Mouse (Mus musculus): ENCODE measurements around the gene Ptch2. TPM values are rescaled to one million over a fixed set of nuclear protein-coding genes. Genes with fewer than 3 reads are reported as not detected.

Gene Ptch2
- total and polyA plus RNA-seq, 3 experiments, result 0.33 TPM; not detected in 2

DNA sequence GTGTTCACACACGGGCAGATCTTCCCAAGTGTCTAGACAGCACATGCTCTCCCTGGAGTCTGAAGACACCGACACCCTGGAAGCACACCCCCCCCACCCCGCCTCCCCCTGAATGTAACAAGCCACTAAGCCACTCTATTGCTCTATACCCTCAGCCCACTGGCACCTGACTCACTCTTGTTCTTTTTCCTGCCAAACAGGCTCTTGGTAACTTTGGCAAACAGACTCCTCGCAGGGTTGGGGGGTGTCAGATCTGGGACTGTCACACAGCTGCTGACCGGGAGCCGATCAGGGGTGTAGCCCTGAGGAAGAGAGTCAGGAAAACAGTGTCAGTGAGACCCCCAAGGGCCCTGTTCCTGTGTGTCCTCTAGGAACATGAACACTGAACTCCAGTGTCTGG, 35.3 kb downstream of the Ptch2 start:
- H3K9me3 ChIP-seq (replicated peaks; ENCODE audit: insufficient read depth, low read length), result no peaks in the 10 kb centered on the region
- H3K4me1 ChIP-seq (ENCODE audit: control insufficient read depth in 1 of 2, insufficient read depth in 2 of 2, low read length in 2 of 2), result peaks cover 5 to 29% of the 10 kb centered on the region in 2 experiments
- H3K9ac ChIP-seq (ENCODE audit: control insufficient read depth, low read depth, low read length, poor library complexity, severe bottlenecking), result no peak overlapping the region
- H3K4me3 ChIP-seq (ENCODE audit: control insufficient read depth in 1 of 2, insufficient read depth in 1 of 2, low read depth in 2 of 2, low read length in 2 of 2), result no peak overlapping the region
- peaks cover 9% of the 10 kb centered on the region for H3K79me2 ChIP-seq (ENCODE audit: control insufficient read depth, insufficient read depth, low read length, poor library complexity)
- TF ChIP-seq GATA1 (IDR thresholded peaks at IDR 0.05; ENCODE audit: low read depth, low read length) (no peak), UBTF (IDR thresholded peaks at IDR 0.05; ENCODE audit: borderline replicate concordance, insufficient read depth, low read depth, low read length) (no peak)
- no peak for DNase-seq (ENCODE audit: low read depth, low spot score)
- H3K36me3 ChIP-seq (ENCODE audit: control insufficient read depth in 1 of 2, insufficient read depth in 2 of 2, low read length in 2 of 2), result peaks cover 0 to 9% of the 10 kb centered on the region in 2 experiments; a peak in 2 of 4 replicates
- no peak overlapping the region for H3K27ac ChIP-seq (ENCODE audit: control insufficient read depth, low read depth, low read length)
- no peaks in the 10 kb centered on the region for H3K27me3 ChIP-seq (ENCODE audit: control insufficient read depth in 1 of 2, insufficient read depth in 2 of 2, low read length in 2 of 2)

DNA sequence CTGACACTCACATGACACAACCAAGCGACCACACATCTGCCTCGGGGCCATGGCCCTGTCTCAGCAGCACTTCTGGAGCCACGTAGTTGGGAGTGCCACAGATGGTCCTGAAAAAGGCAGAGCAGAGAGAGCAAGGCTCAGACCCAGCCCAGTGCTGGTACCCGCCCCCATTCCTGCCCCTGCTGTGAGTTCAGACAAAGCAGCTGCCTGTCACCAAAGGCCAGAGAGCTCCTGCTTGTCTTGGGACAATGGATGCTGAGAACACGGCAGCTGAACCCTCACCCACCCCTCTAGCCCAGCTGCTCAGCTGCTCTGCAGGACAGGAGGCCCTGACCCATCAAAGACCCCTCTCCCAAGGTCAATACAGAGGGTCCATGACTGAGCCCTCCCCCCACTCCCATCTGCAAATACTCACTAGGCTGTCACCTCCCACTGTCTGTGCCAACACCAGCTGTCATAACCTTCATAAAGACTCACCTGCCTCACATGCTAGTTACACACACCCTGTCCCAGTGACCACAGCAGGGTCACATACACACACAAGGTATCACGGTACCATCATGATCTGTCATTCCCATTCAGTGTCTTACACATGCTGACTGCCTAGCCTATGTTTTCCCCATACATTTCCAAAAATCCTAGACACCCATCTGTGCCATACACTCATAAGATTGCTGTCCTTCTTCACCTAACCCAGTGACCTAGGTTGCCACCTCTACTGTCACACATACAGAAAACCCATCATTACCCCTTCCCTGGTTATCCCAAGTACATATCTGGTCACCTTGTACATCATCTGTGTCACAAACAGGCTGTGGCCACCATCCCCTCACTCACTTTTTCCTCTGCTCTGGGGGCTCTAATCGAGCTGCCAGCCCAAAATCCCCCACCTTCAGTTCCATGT, 36.3 kb downstream of the Ptch2 start:
- peaks cover 0 to 5% of the 10 kb centered on the region in 2 experiments; a peak in 2 of 4 replicates for H3K36me3 ChIP-seq (ENCODE audit: control insufficient read depth in 1 of 2, insufficient read depth in 2 of 2, low read length in 2 of 2)
- H3K4me1 ChIP-seq (ENCODE audit: control insufficient read depth in 1 of 2, insufficient read depth in 2 of 2, low read length in 2 of 2), result peaks cover 9 to 25% of the 10 kb centered on the region in 2 experiments
- H3K4me3 ChIP-seq (ENCODE audit: control insufficient read depth in 1 of 2, insufficient read depth in 1 of 2, low read depth in 2 of 2, low read length in 2 of 2), result no peak overlapping the region; a peak in 1 of 4 replicates
- H3K27ac ChIP-seq (ENCODE audit: control insufficient read depth, low read depth, low read length), result no peak overlapping the region
- no peak for TF ChIP-seq ZNF384 (IDR thresholded peaks at IDR 0.05; ENCODE audit: low read depth, low read length)
- no peak for TF ChIP-seq ZC3H11A (IDR thresholded peaks at IDR 0.05; ENCODE audit: low read depth, low read length)
- TF ChIP-seq MAZ (IDR thresholded peaks at IDR 0.05; ENCODE audit: low read depth, low read length), result no peak
- TF ChIP-seq ETS1 (IDR thresholded peaks at IDR 0.05; ENCODE audit: low read depth, low read length), result no peak
- TF ChIP-seq CHD2 (IDR thresholded peaks at IDR 0.05; ENCODE audit: low read length), result no peak
- no peak for TF ChIP-seq KAT2A (conservative IDR thresholded peaks at IDR 0.05; ENCODE audit: low read depth, low read length)
- no peak for TF ChIP-seq GATA1 (IDR thresholded peaks at IDR 0.05; ENCODE audit: low read depth, low read length)
- no peak for TF ChIP-seq MAX (IDR thresholded peaks at IDR 0.05; ENCODE audit: low read length)
- no peak for TF ChIP-seq CTCF (IDR thresholded peaks at IDR 0.05 in 2 of 3, conservative IDR thresholded peaks at IDR 0.05 in 1 of 3; ENCODE audit: control insufficient read depth in 1 of 3, insufficient read depth in 1 of 3, low read depth in 2 of 3, low read length in 3 of 3, poor library complexity in 1 of 3, severe bottlenecking in 1 of 3)
- TF ChIP-seq ZKSCAN1 (IDR thresholded peaks at IDR 0.05; ENCODE audit: low read depth, low read length), result no peak
- no peak for TF ChIP-seq BHLHE40 (IDR thresholded peaks at IDR 0.05; ENCODE audit: borderline replicate concordance, low read depth, low read length)
- no peak for TF ChIP-seq NELFE (IDR thresholded peaks at IDR 0.05; ENCODE audit: low read depth, low read length)
- TF ChIP-seq CHD1 (IDR thresholded peaks at IDR 0.05; ENCODE audit: low read depth, low read length), result no peak
- no peak for TF ChIP-seq EP300 (IDR thresholded peaks at IDR 0.05; ENCODE audit: low read depth in 1 of 2, low read length in 2 of 2)
- no peak for TF ChIP-seq MYC (IDR thresholded peaks at IDR 0.05; ENCODE audit: low read depth, low read length)
- no peak for TF ChIP-seq SIN3A (IDR thresholded peaks at IDR 0.05; ENCODE audit: low read length)
- TF ChIP-seq GABPA (IDR thresholded peaks at IDR 0.05; ENCODE audit: low read depth, low read length), result no peak
- no peaks in the 10 kb centered on the region for H3K9me3 ChIP-seq (replicated peaks; ENCODE audit: insufficient read depth, low read length)
- no peaks in the 10 kb centered on the region for H3K27me3 ChIP-seq (ENCODE audit: control insufficient read depth in 1 of 2, insufficient read depth in 2 of 2, low read length in 2 of 2)
- peaks cover 9% of the 10 kb centered on the region for H3K79me2 ChIP-seq (ENCODE audit: control insufficient read depth, insufficient read depth, low read length, poor library complexity)
- no peak for DNase-seq (ENCODE audit: low read depth, low spot score)
- H3K9ac ChIP-seq (ENCODE audit: control insufficient read depth, low read depth, low read length, poor library complexity, severe bottlenecking), result no peak overlapping the region

Data from MEL (cell line).